Mouse (Mus musculus) kidney, adult 2 months (tissue): Measurements from ENCODE around the gene Scarb2.

Experiments used
- CTCF ChIP-seq: fragments of 200-500 bp; conservative IDR thresholded peaks from 2 replicates; pipeline ENCODE4 v1.5.1; 2011; ENCODE audit warnings: low read depth, mild to moderate bottlenecking, control low read depth, low read length, moderate library complexity, mixed read lengths; ENCODE audit not compliant: insufficient read depth, insufficient read length
- POLR2A ChIP-seq: fragments of 200-500 bp; IDR thresholded peaks from one replicate; pipeline ENCODE4 v1.6.1; 2011; ENCODE audit warnings: low read depth, low read length, control low read depth

DNA sequence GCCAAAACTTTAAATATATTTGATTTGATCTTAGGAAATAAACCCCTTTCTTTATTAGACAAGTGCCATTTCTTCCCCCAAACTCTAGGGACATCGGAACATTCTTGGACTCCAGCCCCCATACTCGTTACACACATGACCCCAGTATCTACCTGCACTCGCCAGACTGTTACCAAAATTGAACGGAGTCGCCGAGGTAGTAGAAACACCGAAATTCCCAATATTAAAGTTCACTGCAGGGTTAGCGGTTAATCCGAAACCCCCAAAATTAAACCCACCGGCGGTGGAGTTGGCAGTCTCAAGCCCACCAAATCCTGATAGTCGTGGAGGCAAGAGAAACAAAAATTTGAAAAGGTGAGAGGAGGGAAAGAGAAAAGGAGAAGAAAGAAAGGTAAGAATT is 72.6 kb downstream of the Scarb2 start:
- TF ChIP-seq CTCF (no peak), POLR2A (no peak)
